Mouse (Mus musculus) stomach, postnatal 0 days (tissue): Measurements from ENCODE around the gene Tpmt. TPM values are rescaled to one million over a fixed set of nuclear protein-coding genes. Genes with fewer than 3 reads are reported as not detected.
A peak's percentile ranks its signal among the peaks of the same experiment; 100 is the strongest.

Experiments
- ATAC-seq: fragments of 200-750 bp; cut with Nextera tagmentation; 2 replicates; pipeline ENCODE4 v1.8.0; 2017; ENCODE audit not compliant: low FRiP score, low TSS enrichment
- DNase-seq: peaks from one replicate; pipeline ENCODE4 v3.0.0-alpha.2; 2016; ENCODE audit warnings: low spot score
- H3K27ac ChIP-seq: fragments of 300-500 bp; sonication (generic); replicated peaks from 2 replicates; pipeline ENCODE4 v1.5.1; 2014; ENCODE audit warnings: mild to moderate bottlenecking, control low read depth
- H3K27me3 ChIP-seq: fragments of 300-500 bp; sonication (generic); 2 replicates; pipeline ENCODE4 v1.6.1; 2014; ENCODE audit warnings: low read length; ENCODE audit not compliant: control insufficient read depth, insufficient read depth
- H3K36me3 ChIP-seq: fragments of 300-500 bp; sonication (generic); 2 replicates; pipeline ENCODE4 v1.6.1; 2014; ENCODE audit warnings: low read length, mixed read lengths; ENCODE audit not compliant: control insufficient read depth, insufficient read depth
- H3K4me1 ChIP-seq: fragments of 300-500 bp; sonication (generic); replicated peaks from 2 replicates; pipeline ENCODE4 v1.6.1; 2014; ENCODE audit warnings: antibody characterized with exemption; ENCODE audit not compliant: control insufficient read depth, insufficient read depth
- H3K4me2 ChIP-seq: fragments of 300-500 bp; sonication (generic); replicated peaks from 2 replicates; pipeline ENCODE4 v1.6.1; 2014; ENCODE audit warnings: low read depth, mild to moderate bottlenecking, control low read depth, moderate library complexity
- H3K4me3 ChIP-seq: fragments of 300-500 bp; sonication (generic); 2 replicates; pipeline ENCODE4 v1.5.1; 2014; ENCODE audit warnings: low read depth, low read length, control low read depth
- H3K9ac ChIP-seq: fragments of 300-500 bp; sonication (generic); 2 replicates; pipeline ENCODE4 v1.6.1; 2014; ENCODE audit warnings: mild to moderate bottlenecking, low read length, control low read depth, mixed read lengths
- H3K9me3 ChIP-seq: fragments of 300-500 bp; sonication (generic); 2 replicates; pipeline ENCODE4 v1.6.1; 2016; ENCODE audit warnings: low read length; ENCODE audit not compliant: control insufficient read depth
- CTCF ChIP-seq: IDR thresholded peaks from 2 replicates; pipeline ENCODE4 v1.5.1; 2016; ENCODE audit warnings: antibody characterized with exemption, low read depth, mild to moderate bottlenecking, moderate library complexity
- EP300 ChIP-seq: optimal IDR thresholded peaks from 2 replicates; pipeline ENCODE3; 2016; ENCODE audit warnings: antibody characterized with exemption
- WGBS: fragments of 180-500 bp; shearing (Covaris S2); extraction: QIAGEN DNeasy Blood & Tissue Kit; methylation state at CpG from one replicate; pipeline ENCODE4 v1.1.7; 2014; 5-methylcytosine and 5-hydroxymethylcytosine counted together
- polyA plus RNA-seq: library from polyadenylated mRNA; unstranded; fragments of >200 nt; fragmentation: Nextera tagmentation; extraction: Ambion mirVana; gene quantifications from 2 replicates; pipeline ENCODE4 v1.2.1, GENCODE M21; 2015

Gene Tpmt
- polyA plus RNA-seq, 1 experiment from 2014 or later = 10.2 TPM

GRCm38 (mm10) chr13:47017259-47017658, 27.3 kb downstream of the Tpmt start:
- Histone ChIP-seq H3K27ac (no peak overlapping the region), H3K36me3 (no peaks in the 10 kb centered on the region), H3K9me3 (no peaks in the 10 kb centered on the region), H3K4me1 (no peaks in the 10 kb centered on the region), H3K27me3 (no peaks in the 10 kb centered on the region), H3K4me3 (no peak overlapping the region), H3K9ac (no peak overlapping the region), H3K4me2 (no peak overlapping the region)
- 40% methylated on average over 5 of the region's 5 CpGs for WGBS
- TF ChIP-seq EP300 (no peak), CTCF (peak; percentile 96)
- DNase-seq (peak; percentile 68), ATAC-seq (peak; percentile 69; the same call in 1 of the 2 replicates)

GRCm38 (mm10) chr13:47015195-47015501, 29.4 kb downstream of the Tpmt start:
- Histone ChIP-seq H3K4me3 (peak overlapping the region; percentile 59; the same call in 1 of the 2 replicates), H3K36me3 (no peaks in the 10 kb centered on the region), H3K4me2 (peak overlapping the region; percentile 96), H3K9ac (no peak overlapping the region), H3K27me3 (no peaks in the 10 kb centered on the region), H3K27ac (no peak overlapping the region), H3K4me1 (no peaks in the 10 kb centered on the region), H3K9me3 (no peaks in the 10 kb centered on the region)
- 60% methylated on average over 5 of the region's 5 CpGs for WGBS
- no peak for ATAC-seq
- no peak for TF ChIP-seq EP300
- no peak for TF ChIP-seq CTCF
- DNase-seq = no peak

GRCm38 (mm10) chr13:47014334-47015194, 30.0 kb downstream of the Tpmt start, which contains the start of gene Nhlrc1:
Gene Nhlrc1, minus strand, starts transcription at chr13:47014850.
- H3K9ac ChIP-seq = peak within 1 kb of the TSS; percentile 53
- DNase-seq (peak; percentile 82), ATAC-seq (peak; percentile 90)
- H3K36me3 ChIP-seq = no peaks in the 10 kb centered on the region
- peak within 1 kb of the TSS; percentile 96 for H3K4me2 ChIP-seq
- H3K9me3 ChIP-seq = no peaks in the 10 kb centered on the region
- 5% methylated on average over 69 of the region's 73 CpGs for WGBS
- H3K27me3 ChIP-seq = no peaks in the 10 kb centered on the region
- H3K27ac ChIP-seq = no peak within 1 kb of the TSS
- peak within 1 kb of the TSS; percentile 59 for H3K4me3 ChIP-seq
- H3K4me1 ChIP-seq = no peaks in the 10 kb centered on the region
- no peak for TF ChIP-seq EP300
- TF ChIP-seq CTCF = peak; percentile 99

- ATAC-seq (no peak), DNase-seq (no peak)
- Histone ChIP-seq H3K4me2 (peak overlapping the region; percentile 96), H3K9me3 (no peaks in the 10 kb centered on the region), H3K36me3 (no peaks in the 10 kb centered on the region), H3K4me1 (no peaks in the 10 kb centered on the region), H3K4me3 (peak overlapping the region; percentile 59), H3K27ac (no peak overlapping the region), H3K9ac (no peak overlapping the region), H3K27me3 (no peaks in the 10 kb centered on the region)
- no peak for TF ChIP-seq EP300
- TF ChIP-seq CTCF = no peak
- WGBS = 74% methylated on average over 10 of the region's 10 CpGs
Observed at GRCm38 (mm10) chr13:47013740-47014139, 30.8 kb downstream of the Tpmt start.

- 86% methylated on average over 4 of the region's 4 CpGs for WGBS
- Histone ChIP-seq H3K27ac (no peak overlapping the region), H3K36me3 (no peaks in the 10 kb centered on the region), H3K4me1 (no peaks in the 10 kb centered on the region), H3K4me3 (no peak overlapping the region), H3K9ac (no peak overlapping the region), H3K4me2 (no peak overlapping the region), H3K9me3 (no peaks in the 10 kb centered on the region), H3K27me3 (no peaks in the 10 kb centered on the region)
- TF ChIP-seq EP300 (no peak), CTCF (no peak)
- DNase-seq = peak; percentile 43
- peak; percentile 85 for ATAC-seq
Observed at GRCm38 (mm10) chr13:47001590-47001989, 42.9 kb downstream of the Tpmt start.

GRCm38 (mm10) chr13:46999498-46999897, 45.0 kb downstream of the Tpmt start:
- H3K27ac ChIP-seq = no peak overlapping the region
- no peak for DNase-seq
- no peaks in the 10 kb centered on the region for H3K9me3 ChIP-seq
- no peaks in the 10 kb centered on the region for H3K36me3 ChIP-seq
- TF ChIP-seq EP300 (no peak), CTCF (no peak)
- H3K9ac ChIP-seq = no peak overlapping the region
- H3K4me2 ChIP-seq = no peak overlapping the region
- no peak for ATAC-seq
- H3K4me1 ChIP-seq = no peaks in the 10 kb centered on the region
- no peaks in the 10 kb centered on the region for H3K27me3 ChIP-seq
- no peak overlapping the region for H3K4me3 ChIP-seq
- 27% methylated on average over 5 of the region's 5 CpGs for WGBS
